Mouse (Mus musculus) kidney, postnatal 10 days (tissue): ENCODE results near the gene Dnaja4.

Experiments
- DNase-seq: peaks from one replicate; pipeline ENCODE4 v3.0.0; 2021; ENCODE audit warnings: mixed read lengths

Gene Dnaja4

GRCm38 (mm10) chr9:54759592-54759991 lies 60.9 kb downstream of the Dnaja4 start:
- DNase-seq = peak; percentile 61

- no peak for DNase-seq
These were observed 65.4 kb downstream of the Dnaja4 start for GRCm38 (mm10) chr9:54764091-54764490.

- DNase-seq = peak; percentile 32
These were observed 66.0 kb downstream of the Dnaja4 start, which contains the start of gene Crabp1 for GRCm38 (mm10) chr9:54764561-54765217. Gene Crabp1 (plus strand): TSS chr9:54764748.

- peak; percentile 14 for DNase-seq
These were observed 66.8 kb downstream of the Dnaja4 start for GRCm38 (mm10) chr9:54765336-54766085.
